Mouse (Mus musculus): ENCODE data around the gene Ica1. TPM values are rescaled to one million over a fixed set of nuclear protein-coding genes. Genes with fewer than 3 reads are reported as not detected.

The Ica1 gene
- polyA plus RNA-seq, 1 experiment from 2014 or later = 31.8 TPM

- no peaks in the 10 kb centered on the region for H3K9me3 ChIP-seq (ENCODE audit: low read length)
- no peak for ATAC-seq (ENCODE audit: low FRiP score, low TSS enrichment)
- H3K27me3 ChIP-seq (ENCODE audit: insufficient read depth, low read length) = no peaks in the 10 kb centered on the region
- H3K9ac ChIP-seq (replicated peaks; ENCODE audit: low read length) = no peak overlapping the region
- H3K27ac ChIP-seq (ENCODE audit: low read length) = no peak overlapping the region
- H3K4me1 ChIP-seq (ENCODE audit: insufficient read depth, low read length) = no peaks in the 10 kb centered on the region
- no peak overlapping the region for H3K4me3 ChIP-seq (ENCODE audit: low read length)
- 74% methylated on average over 4 of the region's 4 CpGs for WGBS
- no peak overlapping the region for H3K4me2 ChIP-seq (replicated peaks; ENCODE audit: low read depth, low read length)
- no peaks in the 10 kb centered on the region for H3K36me3 ChIP-seq (ENCODE audit: insufficient read depth, low read length)
These were observed 139.4 kb downstream of the Ica1 start for GRCm38 (mm10) chr6:8638899-8639298.

GRCm38 (mm10) chr6:8638122-8638521, 140.2 kb downstream of the Ica1 start:
- WGBS = 86% methylated on average over 4 of the region's 4 CpGs
- Histone ChIP-seq H3K9me3 (ENCODE audit: low read length) (no peaks in the 10 kb centered on the region), H3K27ac (ENCODE audit: low read length) (no peak overlapping the region), H3K36me3 (ENCODE audit: insufficient read depth, low read length) (no peaks in the 10 kb centered on the region), H3K4me1 (ENCODE audit: insufficient read depth, low read length) (no peaks in the 10 kb centered on the region), H3K27me3 (ENCODE audit: insufficient read depth, low read length) (no peaks in the 10 kb centered on the region), H3K4me2 (replicated peaks; ENCODE audit: low read depth, low read length) (no peak overlapping the region), H3K4me3 (ENCODE audit: low read length) (no peak overlapping the region), H3K9ac (replicated peaks; ENCODE audit: low read length) (no peak overlapping the region)
- ATAC-seq (ENCODE audit: low FRiP score, low TSS enrichment) = no peak

- no peak for ATAC-seq (ENCODE audit: low FRiP score, low TSS enrichment)
- Histone ChIP-seq H3K36me3 (ENCODE audit: insufficient read depth, low read length) (no peaks in the 10 kb centered on the region), H3K9ac (replicated peaks; ENCODE audit: low read length) (no peak overlapping the region), H3K4me1 (ENCODE audit: insufficient read depth, low read length) (peaks cover 6% of the 10 kb centered on the region; the same call in 1 of the 2 replicates), H3K4me3 (ENCODE audit: low read length) (no peak overlapping the region), H3K4me2 (replicated peaks; ENCODE audit: low read depth, low read length) (no peak overlapping the region), H3K27ac (ENCODE audit: low read length) (no peak overlapping the region), H3K27me3 (ENCODE audit: insufficient read depth, low read length) (no peaks in the 10 kb centered on the region), H3K9me3 (ENCODE audit: low read length) (no peaks in the 10 kb centered on the region)
- 89% methylated on average over 4 of the region's 4 CpGs for WGBS
These were observed 145.6 kb downstream of the Ica1 start for GRCm38 (mm10) chr6:8632701-8633100.

GRCm38 (mm10) chr6:8631986-8632632, 146.2 kb downstream of the Ica1 start:
- Histone ChIP-seq H3K9me3 (ENCODE audit: low read length) (no peaks in the 10 kb centered on the region), H3K4me2 (replicated peaks; ENCODE audit: low read depth, low read length) (no peak overlapping the region), H3K9ac (replicated peaks; ENCODE audit: low read length) (no peak overlapping the region), H3K4me3 (ENCODE audit: low read length) (no peak overlapping the region), H3K4me1 (ENCODE audit: insufficient read depth, low read length) (peaks cover 6% of the 10 kb centered on the region; the same call in 1 of the 2 replicates), H3K27ac (ENCODE audit: low read length) (no peak overlapping the region), H3K27me3 (ENCODE audit: insufficient read depth, low read length) (no peaks in the 10 kb centered on the region), H3K36me3 (ENCODE audit: insufficient read depth, low read length) (no peaks in the 10 kb centered on the region)
- 64% methylated on average over 5 of the region's 5 CpGs for WGBS
- ATAC-seq (ENCODE audit: low FRiP score, low TSS enrichment) = no peak

- H3K27ac ChIP-seq (ENCODE audit: low read length) = no peak overlapping the region
- no peaks in the 10 kb centered on the region for H3K27me3 ChIP-seq (ENCODE audit: insufficient read depth, low read length)
- no peaks in the 10 kb centered on the region for H3K36me3 ChIP-seq (ENCODE audit: insufficient read depth, low read length)
- WGBS = 74% methylated on average over 8 of the region's 8 CpGs
- no peak overlapping the region for H3K9ac ChIP-seq (replicated peaks; ENCODE audit: low read length)
- no peak overlapping the region for H3K4me2 ChIP-seq (replicated peaks; ENCODE audit: low read depth, low read length)
- peaks cover 6% of the 10 kb centered on the region; the same call in 1 of the 2 replicates for H3K4me1 ChIP-seq (ENCODE audit: insufficient read depth, low read length)
- no peak for ATAC-seq (ENCODE audit: low FRiP score, low TSS enrichment)
- H3K4me3 ChIP-seq (ENCODE audit: low read length) = no peak overlapping the region
- no peaks in the 10 kb centered on the region for H3K9me3 ChIP-seq (ENCODE audit: low read length)
These were observed 146.9 kb downstream of the Ica1 start for GRCm38 (mm10) chr6:8631362-8631761.

GRCm38 (mm10) chr6:8630531-8630930, 147.8 kb downstream of the Ica1 start:
- H3K27ac ChIP-seq (ENCODE audit: low read length) = no peak overlapping the region
- peaks cover 6% of the 10 kb centered on the region; the same call in 1 of the 2 replicates for H3K4me1 ChIP-seq (ENCODE audit: insufficient read depth, low read length)
- WGBS = 82% methylated on average over 7 of the region's 7 CpGs
- no peak overlapping the region for H3K9ac ChIP-seq (replicated peaks; ENCODE audit: low read length)
- ATAC-seq (ENCODE audit: low FRiP score, low TSS enrichment) = no peak
- H3K4me3 ChIP-seq (ENCODE audit: low read length) = no peak overlapping the region
- no peaks in the 10 kb centered on the region for H3K27me3 ChIP-seq (ENCODE audit: insufficient read depth, low read length)
- H3K9me3 ChIP-seq (ENCODE audit: low read length) = no peaks in the 10 kb centered on the region
- no peaks in the 10 kb centered on the region for H3K36me3 ChIP-seq (ENCODE audit: insufficient read depth, low read length)
- no peak overlapping the region for H3K4me2 ChIP-seq (replicated peaks; ENCODE audit: low read depth, low read length)

DNA sequence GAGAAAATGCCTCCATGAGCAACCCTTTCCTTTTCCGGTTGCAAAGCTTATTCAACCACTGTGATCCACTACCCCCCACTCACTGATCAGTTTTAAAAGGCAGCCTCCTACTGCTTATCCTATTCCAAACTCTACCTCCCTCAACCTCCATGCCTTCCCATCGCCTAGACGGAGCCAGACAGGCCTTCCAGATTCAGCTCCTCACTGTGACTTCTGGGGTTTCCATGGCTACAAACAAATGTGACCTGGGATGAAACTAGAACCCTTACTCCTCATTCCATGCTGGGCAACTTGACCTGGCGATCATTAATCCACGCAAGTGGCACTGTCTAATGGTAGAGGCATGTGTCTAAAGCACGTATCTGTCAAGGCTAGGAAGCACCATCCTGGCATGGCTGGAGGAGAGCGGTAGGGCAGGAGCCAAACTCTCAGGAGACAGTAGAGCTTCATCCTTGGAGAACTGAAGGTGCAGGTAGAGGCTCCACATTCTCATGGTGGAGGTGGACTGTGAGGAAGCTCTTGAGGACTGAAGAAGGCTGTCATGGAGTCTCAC, 149.5 kb downstream of the Ica1 start:
- no peaks in the 10 kb centered on the region for H3K27me3 ChIP-seq (ENCODE audit: insufficient read depth, low read length)
- WGBS = 50% methylated on average over 7 of the region's 7 CpGs
- H3K9me3 ChIP-seq (ENCODE audit: low read length) = no peaks in the 10 kb centered on the region
- H3K4me2 ChIP-seq (replicated peaks; ENCODE audit: low read depth, low read length) = no peak overlapping the region
- H3K36me3 ChIP-seq (ENCODE audit: insufficient read depth, low read length) = no peaks in the 10 kb centered on the region
- no peak overlapping the region for H3K27ac ChIP-seq (ENCODE audit: low read length)
- peaks cover 6% of the 10 kb centered on the region; the same call in 1 of the 2 replicates for H3K4me1 ChIP-seq (ENCODE audit: insufficient read depth, low read length)
- no peak overlapping the region for H3K9ac ChIP-seq (replicated peaks; ENCODE audit: low read length)
- peak; percentile 57 for ATAC-seq (ENCODE audit: low FRiP score, low TSS enrichment)
- H3K4me3 ChIP-seq (ENCODE audit: low read length) = no peak overlapping the region

DNA sequence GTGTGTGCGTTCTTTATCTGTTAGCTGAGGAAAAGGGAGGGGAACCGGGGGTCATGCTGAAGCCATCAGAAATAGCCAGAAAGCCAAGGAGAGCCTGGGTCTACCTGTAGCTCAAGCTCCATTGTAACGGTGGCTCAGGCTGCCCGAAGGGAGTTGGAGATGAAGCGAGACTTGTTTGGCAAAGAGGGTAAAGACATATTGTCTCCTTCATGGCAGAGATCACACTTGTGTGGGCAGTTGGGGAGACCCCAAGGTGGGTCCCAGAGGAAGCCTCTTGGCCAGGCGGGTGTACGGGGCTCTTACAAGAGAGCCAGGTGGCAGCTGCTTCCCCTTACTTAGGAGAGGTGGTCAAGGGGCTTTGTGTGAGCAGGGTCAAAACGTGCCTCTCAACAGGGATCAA, 150.1 kb downstream of the Ica1 start:
- H3K9me3 ChIP-seq (ENCODE audit: low read length) = no peaks in the 10 kb centered on the region
- H3K4me2 ChIP-seq (replicated peaks; ENCODE audit: low read depth, low read length) = no peak overlapping the region
- H3K27ac ChIP-seq (ENCODE audit: low read length) = no peak overlapping the region
- WGBS = 83% methylated on average over 8 of the region's 8 CpGs
- H3K9ac ChIP-seq (replicated peaks; ENCODE audit: low read length) = no peak overlapping the region
- no peak overlapping the region for H3K4me3 ChIP-seq (ENCODE audit: low read length)
- H3K36me3 ChIP-seq (ENCODE audit: insufficient read depth, low read length) = no peaks in the 10 kb centered on the region
- H3K4me1 ChIP-seq (ENCODE audit: insufficient read depth, low read length) = peaks cover 6% of the 10 kb centered on the region; the same call in 1 of the 2 replicates
- ATAC-seq (ENCODE audit: low FRiP score, low TSS enrichment) = no peak
- no peaks in the 10 kb centered on the region for H3K27me3 ChIP-seq (ENCODE audit: insufficient read depth, low read length)

GRCm38 (mm10) chr6:8623045-8623444, 155.2 kb downstream of the Ica1 start:
- Histone ChIP-seq H3K27ac (ENCODE audit: low read length) (no peak overlapping the region), H3K36me3 (ENCODE audit: insufficient read depth, low read length) (no peaks in the 10 kb centered on the region), H3K4me1 (ENCODE audit: insufficient read depth, low read length) (no peaks in the 10 kb centered on the region), H3K9ac (replicated peaks; ENCODE audit: low read length) (no peak overlapping the region), H3K27me3 (ENCODE audit: insufficient read depth, low read length) (no peaks in the 10 kb centered on the region), H3K4me2 (replicated peaks; ENCODE audit: low read depth, low read length) (no peak overlapping the region), H3K9me3 (ENCODE audit: low read length) (no peaks in the 10 kb centered on the region), H3K4me3 (ENCODE audit: low read length) (no peak overlapping the region)
- no peak for ATAC-seq (ENCODE audit: low FRiP score, low TSS enrichment)
- 63% methylated on average over 3 of the region's 3 CpGs for WGBS

GRCm38 (mm10) chr6:8619582-8620350, 158.5 kb downstream of the Ica1 start:
- Histone ChIP-seq H3K4me2 (replicated peaks; ENCODE audit: low read depth, low read length) (no peak overlapping the region), H3K4me1 (ENCODE audit: insufficient read depth, low read length) (no peaks in the 10 kb centered on the region), H3K9me3 (ENCODE audit: low read length) (no peaks in the 10 kb centered on the region), H3K36me3 (ENCODE audit: insufficient read depth, low read length) (no peaks in the 10 kb centered on the region), H3K27ac (ENCODE audit: low read length) (no peak overlapping the region), H3K9ac (replicated peaks; ENCODE audit: low read length) (no peak overlapping the region), H3K4me3 (ENCODE audit: low read length) (no peak overlapping the region), H3K27me3 (ENCODE audit: insufficient read depth, low read length) (no peaks in the 10 kb centered on the region)
- no peak for ATAC-seq (ENCODE audit: low FRiP score, low TSS enrichment)
- WGBS = 80% methylated on average over 4 of the region's 4 CpGs
